Comparison of ENCODE assay signal across 10 mouse cellular contexts in genomic region chr13:42884033-42884724, GRCm38 (mm10).
A peak's percentile ranks its signal among the peaks of the same experiment; 100 is the strongest.
DNase-seq lines count a peak whose midpoint lies in the region; ATAC-seq and TF ChIP-seq lines count a peak whose summit lies in the region.
"Had no signal": no experiment of that assay in that cellular context is flagged by ENCODE, and none has a peak within 500 bp of the region (broad histone marks: within the 10 kb centered on the region; RNA-seq: fewer than 3 reads in every experiment).

No protein-coding gene starts in this region.

- DNase-seq in layer of hippocampus, adult 2 months (ENCODE audit: low spot score in 2 of 2) = no peak
- DNase-seq in layer of hippocampus, adult 8-10 months (ENCODE audit: low spot score in 2 of 2) = no peak
- no peak for DNase-seq in ovary, postnatal 14 days (ENCODE audit: low spot score)
- no peak for DNase-seq in forebrain, embryonic 10.5 days (ENCODE audit: extremely low spot score, low spot score)

- 0 out of 2 replicates have a peak overlapping the region, but pooled peaks have one; percentile 11 for H3K27ac ChIP-seq in layer of hippocampus, adult 2 months
- no peak overlapping the region for H3K27ac ChIP-seq in heart, embryonic 12.5 days (ENCODE audit: poor library complexity, severe bottlenecking)
- H3K27ac ChIP-seq in kidney, embryonic 14.5 days (ENCODE audit: low read depth, low read length) = no peak overlapping the region
- no peak overlapping the region for H3K27ac ChIP-seq in stomach, embryonic 15.5 days
- no peak overlapping the region for H3K27ac ChIP-seq in forebrain, embryonic 10.5 days
- H3K27ac ChIP-seq: embryonic facial prominence, embryonic 13.5 days had no signal

- H3K9me3 ChIP-seq in heart, embryonic 12.5 days (replicated peaks) = no peaks in the 10 kb centered on the region
- no peaks in the 10 kb centered on the region for H3K9me3 ChIP-seq in kidney, embryonic 14.5 days (ENCODE audit: control insufficient read depth, low read length)
- H3K9me3 ChIP-seq in stomach, embryonic 15.5 days = no peaks in the 10 kb centered on the region
- H3K9me3 ChIP-seq in forebrain, embryonic 10.5 days = no peaks in the 10 kb centered on the region
- H3K9me3 ChIP-seq: embryonic facial prominence, embryonic 13.5 days; G1E had no signal

- H3K4me1 ChIP-seq in heart, embryonic 12.5 days (replicated peaks) = peaks cover 9% of the 10 kb centered on the region; the same call in 1 of the 2 replicates
- 0 out of 2 replicates have a peak, but pooled peaks cover 9% of the 10 kb centered on the region for H3K4me1 ChIP-seq in kidney, embryonic 14.5 days (ENCODE audit: control insufficient read depth, insufficient read depth, low read length)
- H3K4me1 ChIP-seq in stomach, embryonic 15.5 days = peaks cover 5% of the 10 kb centered on the region; the same call in 1 of the 2 replicates
- H3K4me1 ChIP-seq in forebrain, embryonic 10.5 days = no peaks in the 10 kb centered on the region; the same call in 1 of the 2 replicates

- no peak overlapping the region for H3K4me3 ChIP-seq in layer of hippocampus, adult 2 months
- H3K4me3 ChIP-seq in heart, embryonic 12.5 days = no peak overlapping the region
- no peak overlapping the region for H3K4me3 ChIP-seq in kidney, embryonic 14.5 days (ENCODE audit: low read length)
- no peak overlapping the region for H3K4me3 ChIP-seq in stomach, embryonic 15.5 days (replicated peaks)
- H3K4me3 ChIP-seq in forebrain, embryonic 10.5 days = no peak overlapping the region
- H3K4me3 ChIP-seq: embryonic facial prominence, embryonic 13.5 days had no signal

- H3K9ac ChIP-seq in heart, embryonic 12.5 days = no peak overlapping the region
- no peak overlapping the region for H3K9ac ChIP-seq in kidney, embryonic 14.5 days (ENCODE audit: low read depth, low read length)
- no peak overlapping the region for H3K9ac ChIP-seq in stomach, embryonic 15.5 days
- H3K9ac ChIP-seq: embryonic facial prominence, embryonic 13.5 days had no signal

- no peak for ATAC-seq in heart, embryonic 12.5 days (ENCODE audit: insufficient number of reproducible peaks, low FRiP score)
- ATAC-seq in kidney, embryonic 14.5 days (ENCODE audit: low FRiP score, low TSS enrichment) = peak; percentile 49; the same call in 1 of the 2 replicates
- ATAC-seq in stomach, embryonic 15.5 days (ENCODE audit: insufficient read depth, low FRiP score, low read depth) = no peak
- ATAC-seq in erythroid progenitor cell, adult 5-6 weeks (replicated peaks; ENCODE audit: low FRiP score, poor library complexity, severe bottlenecking) = no peak

- H3K27me3 ChIP-seq in heart, embryonic 12.5 days (replicated peaks) = no peaks in the 10 kb centered on the region
- no peaks in the 10 kb centered on the region for H3K27me3 ChIP-seq in kidney, embryonic 14.5 days (ENCODE audit: control insufficient read depth, insufficient read depth, low read length)
- H3K27me3 ChIP-seq in stomach, embryonic 15.5 days (replicated peaks) = no peaks in the 10 kb centered on the region
- no peaks in the 10 kb centered on the region for H3K27me3 ChIP-seq in forebrain, embryonic 10.5 days (ENCODE audit: poor library complexity, severe bottlenecking)
- H3K27me3 ChIP-seq: embryonic facial prominence, embryonic 13.5 days had no signal

- WGBS in heart, embryonic 12.5 days = 48% methylated on average over 14 of the region's 14 CpGs
- whole genome bisulfite sequencing in kidney, embryonic 14.5 days = 28% methylated on average over 14 of the region's 14 CpGs
- WGBS in stomach, embryonic 15.5 days = 32% methylated on average over 14 of the region's 14 CpGs
- 69% methylated on average over 14 of the region's 14 CpGs for WGBS in forebrain, embryonic 10.5 days

- TF ChIP-seq CTCF in layer of hippocampus, adult 2 months (conservative IDR thresholded peaks at IDR 0.05) = peak; percentile 48

- no peaks in the 10 kb centered on the region for H3K36me3 ChIP-seq in heart, embryonic 12.5 days
- no peaks in the 10 kb centered on the region for H3K36me3 ChIP-seq in kidney, embryonic 14.5 days (ENCODE audit: control insufficient read depth, insufficient read depth, low read length)
- H3K36me3 ChIP-seq in stomach, embryonic 15.5 days = no peaks in the 10 kb centered on the region
- no peaks in the 10 kb centered on the region for H3K36me3 ChIP-seq in forebrain, embryonic 10.5 days (replicated peaks)
- H3K36me3 ChIP-seq: embryonic facial prominence, embryonic 13.5 days; G1E had no signal

- H3K4me2 ChIP-seq in heart, embryonic 12.5 days = 0 out of 2 replicates have a peak overlapping the region, but pooled peaks have one; percentile 11
- H3K4me2 ChIP-seq in kidney, embryonic 14.5 days (replicated peaks; ENCODE audit: low read depth, low read length) = peak overlapping the region; percentile 25; the same call in 1 of the 2 replicates
- peak overlapping the region; percentile 35; the same call in 1 of the 2 replicates for H3K4me2 ChIP-seq in stomach, embryonic 15.5 days
- H3K4me2 ChIP-seq: embryonic facial prominence, embryonic 13.5 days had no signal
